Mouse (Mus musculus): ENCODE data around the gene Tbxas1.

Gene Tbxas1

DNA sequence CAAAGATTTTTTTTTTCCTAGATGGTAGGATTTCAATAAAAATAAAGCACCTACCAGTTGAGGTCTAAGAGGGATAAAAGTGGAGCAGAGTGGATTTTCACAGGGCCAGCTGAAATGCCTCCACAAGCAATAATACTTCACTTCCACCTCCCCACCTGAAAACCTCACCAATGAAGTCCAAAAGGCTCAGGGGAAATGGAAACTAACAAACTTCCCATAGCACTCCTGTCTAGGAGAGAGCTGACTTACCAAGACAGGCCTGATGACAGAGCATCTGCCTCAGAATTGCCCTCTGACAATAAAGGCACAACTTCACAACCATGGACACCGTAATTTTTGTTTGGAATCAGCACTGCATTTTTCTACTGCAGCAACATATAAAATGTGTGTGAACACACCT, 15.4 kb upstream of the Tbxas1 start:
- DNase-seq (ENCODE audit: low spot score): no peak

DNA sequence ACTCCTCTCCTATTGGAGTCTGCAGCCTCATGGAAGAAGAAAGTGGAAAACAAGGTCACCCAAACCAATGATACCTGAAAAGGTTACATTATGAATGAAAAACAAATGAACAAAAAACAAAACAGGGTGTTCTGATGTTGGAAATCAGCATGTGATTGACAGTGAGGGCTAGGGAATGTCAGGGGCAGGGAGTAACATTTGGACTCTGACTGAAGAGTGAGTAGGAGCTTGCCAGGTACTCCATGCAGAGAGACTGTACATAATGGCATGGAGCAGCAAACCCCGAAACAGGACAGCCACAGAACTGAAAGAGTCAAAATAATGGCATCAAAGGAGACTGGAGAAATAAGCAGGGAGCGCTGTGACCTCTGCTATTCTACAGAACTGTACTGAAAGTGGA, 14.9 kb upstream of the Tbxas1 start:
- DNase-seq (ENCODE audit: low spot score): no peak

DNA sequence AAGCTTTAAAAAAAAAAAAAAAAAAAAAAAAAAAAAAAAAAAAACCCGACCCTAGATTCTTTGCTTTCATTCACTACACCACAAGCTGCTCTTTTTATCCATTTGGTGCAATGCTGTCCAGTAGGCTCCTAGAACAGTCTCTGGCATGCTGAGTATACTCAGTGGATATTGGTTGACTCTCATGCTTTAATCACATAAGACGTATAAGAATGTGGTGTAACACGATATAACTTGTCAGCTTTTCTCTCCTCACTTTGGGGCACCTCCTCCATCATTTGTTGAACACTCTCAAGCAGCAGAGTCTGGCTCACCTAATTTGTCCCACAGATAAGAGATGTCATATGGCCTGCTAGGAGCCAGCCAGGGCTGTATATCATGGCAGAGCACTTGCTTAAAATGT, 11.6 kb upstream of the Tbxas1 start:
- DNase-seq (ENCODE audit: low spot score): no peak

DNA sequence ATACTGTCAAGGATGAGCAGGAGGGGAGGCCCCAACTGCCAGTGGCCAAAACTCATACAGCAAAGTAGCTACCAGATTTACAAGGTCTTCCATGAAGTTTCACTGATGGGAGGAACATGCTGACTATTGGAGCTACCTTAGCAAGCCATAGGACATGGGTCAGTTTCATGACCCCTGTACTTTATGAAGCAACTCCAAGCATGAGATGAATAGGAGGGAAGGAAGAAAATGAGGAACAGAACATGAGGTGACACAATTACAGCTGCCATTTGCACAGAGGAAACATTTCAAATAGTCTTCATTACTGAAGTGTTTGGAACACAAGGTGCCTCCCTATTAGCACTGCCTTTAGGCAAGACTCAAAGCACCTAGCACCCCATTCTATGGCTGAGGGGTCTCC, 9.4 kb upstream of the Tbxas1 start:
- DNase-seq (ENCODE audit: low spot score): no peak

DNA sequence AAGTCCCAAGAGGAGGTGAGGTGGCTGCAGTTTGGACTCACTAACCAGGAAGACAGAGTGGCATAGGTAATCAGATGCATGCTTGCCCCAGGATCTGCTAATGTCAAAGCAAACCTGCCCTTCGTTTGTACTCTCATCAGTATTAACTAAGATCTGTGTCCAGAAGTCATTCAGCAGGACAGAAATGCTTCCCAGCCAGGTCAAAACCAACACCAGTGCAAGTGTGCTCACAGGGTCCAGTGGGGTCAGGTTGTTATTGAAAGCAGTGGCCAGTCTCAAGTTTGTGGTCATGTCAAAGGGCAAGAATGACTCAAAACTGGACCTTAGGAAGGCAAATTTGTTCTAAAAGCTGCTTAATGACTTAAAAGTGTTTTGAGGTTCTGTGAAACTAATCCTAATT, 8.8 kb upstream of the Tbxas1 start:
- no peak for DNase-seq (ENCODE audit: low spot score)

DNA sequence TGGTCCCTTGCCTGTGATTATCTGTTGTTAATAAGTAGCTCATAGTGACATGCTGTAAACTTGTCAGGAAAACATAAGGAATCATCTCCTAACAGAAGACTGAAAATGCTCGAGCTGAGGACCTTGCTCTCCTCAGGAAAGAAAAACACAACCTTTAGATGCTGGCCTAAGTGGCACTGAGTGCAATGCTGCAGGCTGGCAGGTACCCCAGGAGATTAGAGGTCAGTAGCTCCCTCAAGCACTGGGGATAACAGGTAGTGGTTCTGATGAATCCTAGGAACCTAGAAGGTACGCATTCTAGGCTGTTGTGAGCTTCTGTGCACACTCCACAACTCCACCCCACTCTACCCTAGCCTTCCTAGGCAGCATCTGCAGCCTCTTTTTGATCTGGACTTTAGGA, 8.4 kb upstream of the Tbxas1 start:
- DNase-seq (ENCODE audit: low spot score): no peak

DNA sequence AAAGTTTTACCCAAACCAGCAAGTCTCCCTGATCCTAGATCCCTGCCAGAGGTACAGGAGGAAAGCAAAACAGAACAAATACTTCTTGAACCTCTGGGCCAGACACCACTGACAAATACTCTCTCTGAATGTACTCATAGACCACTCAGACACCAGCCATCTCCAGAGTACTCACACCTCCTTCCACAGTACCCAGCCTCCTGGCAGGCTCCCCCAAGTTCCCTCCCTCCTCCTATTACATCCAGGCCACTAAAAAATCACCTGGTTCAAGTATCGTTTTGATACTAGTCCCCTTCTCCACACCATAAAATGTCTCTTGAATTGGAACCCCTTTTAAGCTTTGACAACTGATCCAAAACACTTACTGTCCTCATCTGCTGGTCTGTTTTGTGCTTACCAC, 7.9 kb upstream of the Tbxas1 start:
- DNase-seq (ENCODE audit: low spot score): no peak

DNA sequence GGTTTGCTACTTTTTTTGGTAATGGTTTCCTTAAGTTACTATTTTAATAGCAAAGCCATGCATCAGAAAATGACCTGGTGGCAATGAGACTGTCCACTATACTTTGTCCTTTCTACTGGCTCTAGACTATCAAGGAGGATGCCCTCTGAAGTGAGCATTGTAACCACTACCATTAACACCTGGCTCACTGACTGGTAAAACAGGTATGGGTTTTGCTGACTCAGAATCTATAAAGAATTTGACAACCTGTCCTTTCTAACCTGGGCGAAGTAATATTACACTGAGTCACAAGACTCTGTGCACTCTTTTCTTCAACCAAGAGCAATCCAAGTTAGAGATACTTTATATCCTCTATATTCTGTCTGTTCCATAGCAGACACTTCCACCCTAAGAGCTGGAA, 6.2 kb upstream of the Tbxas1 start:
- DNase-seq (ENCODE audit: low spot score): no peak

DNA sequence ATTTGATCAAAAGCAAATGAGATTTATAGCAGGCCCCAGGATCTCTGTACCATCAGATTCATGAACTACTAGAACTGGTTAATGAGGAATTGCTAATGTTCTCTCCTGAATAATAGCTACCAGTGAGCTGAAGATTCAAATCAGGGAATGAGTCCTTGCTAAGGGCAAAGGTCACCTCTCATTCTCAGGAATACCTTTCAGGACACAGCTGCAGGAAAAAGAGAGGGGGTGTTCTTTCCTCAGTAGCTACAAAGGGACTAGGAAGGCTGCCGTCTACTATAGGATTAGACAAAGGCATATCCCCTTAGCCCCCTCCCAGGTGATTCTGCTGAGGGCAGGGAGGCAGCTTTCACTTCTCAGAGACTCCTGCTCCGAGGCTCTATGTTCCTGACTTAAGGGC, 5.1 kb upstream of the Tbxas1 start:
- DNase-seq (ENCODE audit: low spot score): no peak

DNA sequence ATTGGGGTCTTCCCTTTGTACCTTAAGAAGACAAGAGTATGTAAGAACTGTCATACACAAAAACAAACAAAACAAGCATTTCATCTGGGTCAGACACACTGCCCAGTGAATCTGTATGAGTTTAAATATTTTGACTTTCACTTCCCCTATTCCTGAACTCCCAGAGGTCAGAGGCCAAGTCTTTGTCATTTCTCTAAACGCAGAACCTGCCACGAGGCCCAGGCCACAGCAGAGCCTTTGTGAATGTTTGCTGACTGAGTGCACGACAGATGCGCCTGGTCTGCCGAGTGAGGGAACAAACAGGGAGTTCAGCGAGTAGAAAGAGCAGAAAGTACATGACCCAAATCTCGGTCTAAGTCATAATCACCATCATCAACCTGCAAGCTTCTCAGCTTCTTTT, 4.2 kb upstream of the Tbxas1 start:
- no peak for DNase-seq (ENCODE audit: low spot score)

DNA sequence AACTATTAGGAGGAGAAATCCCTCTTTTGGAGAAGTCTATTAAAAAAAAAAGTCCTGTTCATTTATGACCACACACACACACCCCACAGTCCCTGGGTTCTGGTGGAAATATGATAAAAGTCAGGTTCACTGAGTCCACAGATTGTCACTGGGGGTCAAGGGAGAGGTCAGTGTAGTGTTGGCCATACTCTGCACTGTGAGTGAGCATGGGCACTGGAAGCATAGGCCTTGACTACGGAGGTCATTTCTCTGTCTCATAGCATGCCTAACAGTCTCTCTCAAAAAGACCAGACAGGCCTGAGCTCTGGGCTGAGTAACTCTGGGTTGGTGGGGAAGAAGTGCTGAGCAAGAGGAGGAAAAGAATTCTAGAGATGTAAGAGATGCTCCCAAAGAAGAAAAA, 1.9 kb upstream of the Tbxas1 start:
- DNase-seq (ENCODE audit: low spot score): no peak

DNA sequence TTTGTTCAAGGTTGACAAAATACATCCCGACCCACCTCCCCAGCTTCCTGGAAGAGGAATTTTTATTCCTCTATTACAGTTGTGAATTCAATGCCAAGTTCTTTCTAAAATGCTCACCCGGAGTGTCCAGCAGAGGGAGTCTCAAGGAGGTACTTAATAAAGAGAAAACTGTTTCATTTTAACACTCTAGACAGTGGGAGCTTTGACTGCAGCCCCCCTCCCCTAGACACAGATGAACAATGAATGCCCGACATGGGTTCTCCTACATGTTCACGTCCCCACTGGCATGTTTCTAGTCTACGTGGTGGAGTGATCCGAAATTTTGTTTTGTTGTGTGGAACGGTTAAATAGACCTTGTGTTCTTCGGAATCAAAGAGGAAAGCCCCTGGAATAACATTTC, 1.2 kb upstream of the Tbxas1 start:
- no peak for DNase-seq (ENCODE audit: low spot score)

DNA sequence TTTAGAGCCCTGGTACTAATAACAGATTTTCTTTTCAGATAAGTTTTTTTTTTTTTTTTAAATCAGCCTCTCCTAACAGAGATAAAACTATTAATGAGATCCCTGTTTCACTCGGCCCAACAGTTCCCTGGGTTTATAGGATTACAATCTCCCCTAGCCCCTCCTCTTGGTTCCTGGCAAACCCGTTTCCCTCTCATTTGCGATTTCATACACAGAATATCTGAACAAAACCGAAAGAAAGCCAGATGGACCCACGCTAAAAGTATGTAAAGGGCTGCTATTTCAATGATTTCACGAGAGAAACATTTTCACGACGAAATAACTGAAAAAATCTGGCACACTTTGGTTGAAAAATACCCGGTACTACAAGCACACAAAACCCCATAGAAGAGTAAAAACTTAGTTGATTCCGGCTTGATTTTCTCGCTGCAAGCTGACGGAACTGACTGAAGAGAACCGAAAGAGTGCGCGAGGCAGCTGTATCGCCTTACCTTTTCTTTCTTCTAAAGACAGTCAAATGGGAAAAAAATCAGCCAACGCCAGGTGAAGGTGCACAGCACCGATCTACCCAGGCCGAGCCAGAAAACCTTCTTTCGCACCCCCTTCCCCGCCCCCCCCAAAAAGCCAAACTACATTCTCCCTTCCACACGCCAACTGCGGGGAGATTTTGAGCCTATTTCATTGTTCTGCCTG, 493 bp upstream of the Tbxas1 start:
- no peak for DNase-seq (ENCODE audit: low spot score)

DNA sequence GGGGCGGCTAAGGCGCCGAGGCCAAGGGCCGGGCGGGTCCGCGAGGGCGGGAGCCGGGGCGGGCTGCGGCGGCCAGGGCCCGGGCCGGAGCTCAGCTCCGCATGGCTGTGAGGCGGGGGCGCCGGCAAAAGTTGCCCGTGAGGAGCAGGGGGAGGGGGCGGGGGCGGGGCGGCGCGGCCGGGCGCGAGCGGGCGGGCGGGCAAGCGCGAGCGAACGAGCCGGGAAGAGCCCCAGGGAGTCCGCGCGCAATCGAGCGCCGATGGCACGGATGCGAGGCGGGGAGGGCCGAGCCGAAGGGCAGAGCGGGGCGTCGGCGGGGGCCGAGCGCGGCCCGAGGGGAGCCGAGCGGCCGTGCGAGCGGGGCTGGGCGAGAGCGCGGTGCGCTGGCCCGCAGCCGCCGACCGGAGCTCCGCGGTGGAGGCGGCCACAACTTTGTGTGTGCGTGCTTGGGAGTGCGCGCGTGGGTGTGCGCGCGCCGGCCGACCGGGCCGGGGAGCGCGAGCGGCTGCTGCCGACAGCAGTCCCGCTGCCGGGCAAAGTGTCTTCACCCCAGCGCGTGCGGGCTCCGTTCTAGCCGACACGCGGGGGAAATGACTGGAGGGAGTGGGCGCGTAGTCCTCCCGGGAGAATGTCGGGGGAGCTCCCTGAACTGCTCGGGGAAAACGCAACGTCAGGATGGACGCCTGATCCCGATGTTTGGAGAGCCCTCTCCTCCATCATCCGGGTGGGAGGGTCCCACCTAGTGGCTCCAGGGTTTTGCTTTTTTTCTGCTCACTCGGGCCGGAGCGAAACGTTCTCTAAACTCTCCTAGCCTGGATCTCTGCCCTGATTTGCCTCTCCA, 1.1 kb downstream of the Tbxas1 start, which contains the start of gene Hipk2:
Hipk2 (minus strand) TSS at position 95 of the 841 bp plus-strand sequence.
- DNase-seq (ENCODE audit: low spot score): peak; percentile 51

DNA sequence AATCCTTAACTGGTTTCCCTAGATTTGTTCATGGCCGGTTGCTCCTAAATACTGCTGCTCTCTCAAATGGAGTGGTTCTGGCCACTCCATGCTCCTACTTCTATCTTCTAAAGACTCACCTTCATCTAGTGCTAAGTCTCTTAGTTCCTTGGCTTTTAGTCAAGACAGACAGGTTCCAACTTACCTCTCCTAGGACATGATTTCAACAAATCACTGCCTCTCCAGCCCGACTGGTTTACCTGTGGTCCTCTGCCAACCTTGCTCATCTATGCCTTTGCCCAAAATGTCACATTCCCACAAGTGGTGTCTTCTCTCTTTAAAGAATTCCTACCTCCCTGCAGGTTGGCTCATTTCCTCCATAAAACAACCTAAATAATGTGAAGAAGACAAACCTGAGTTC, 2.5 kb downstream of the Tbxas1 start:
- no peak for DNase-seq (ENCODE audit: low spot score)

DNA sequence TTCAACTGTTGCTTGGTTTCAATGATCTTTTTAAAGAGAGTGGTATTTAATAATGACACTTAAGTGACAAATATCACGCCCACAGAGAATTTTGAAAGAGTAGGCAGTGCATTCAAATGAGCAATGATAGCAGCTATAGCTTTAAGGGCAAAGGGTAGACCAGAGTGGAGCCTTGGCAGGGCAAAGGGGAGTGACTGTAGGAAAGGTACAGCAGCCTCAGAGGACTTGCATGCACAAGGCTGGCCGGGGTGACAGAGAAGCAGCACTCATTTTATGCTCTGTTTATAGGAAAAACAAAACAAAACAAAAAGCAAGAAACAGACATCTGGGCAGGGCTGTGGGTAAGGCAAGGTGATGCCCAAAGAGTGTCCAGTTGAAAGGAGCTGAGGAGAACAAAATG, 6.3 kb downstream of the Tbxas1 start:
- no peak for DNase-seq (ENCODE audit: low spot score)

DNA sequence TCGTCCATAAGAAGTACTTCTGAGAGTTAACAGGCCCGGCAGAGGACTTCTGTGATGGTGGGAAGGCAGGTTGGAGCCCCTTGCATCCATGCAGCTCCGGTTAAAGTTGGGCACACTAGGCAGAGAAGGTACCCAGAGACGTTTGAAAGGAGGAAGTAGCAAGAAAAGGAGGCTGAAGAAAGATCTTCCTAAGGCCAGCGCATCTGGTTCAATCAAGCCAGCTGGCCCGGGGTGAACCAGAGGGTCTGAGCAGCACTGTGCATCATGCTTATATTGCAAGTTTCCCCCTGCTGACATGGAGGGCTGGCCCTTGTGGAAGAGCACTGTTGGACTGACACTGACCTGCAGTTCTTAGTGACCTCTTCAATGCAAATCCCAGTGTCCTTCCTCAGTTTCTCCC, 6.8 kb downstream of the Tbxas1 start:
- DNase-seq (ENCODE audit: low spot score): no peak

DNA sequence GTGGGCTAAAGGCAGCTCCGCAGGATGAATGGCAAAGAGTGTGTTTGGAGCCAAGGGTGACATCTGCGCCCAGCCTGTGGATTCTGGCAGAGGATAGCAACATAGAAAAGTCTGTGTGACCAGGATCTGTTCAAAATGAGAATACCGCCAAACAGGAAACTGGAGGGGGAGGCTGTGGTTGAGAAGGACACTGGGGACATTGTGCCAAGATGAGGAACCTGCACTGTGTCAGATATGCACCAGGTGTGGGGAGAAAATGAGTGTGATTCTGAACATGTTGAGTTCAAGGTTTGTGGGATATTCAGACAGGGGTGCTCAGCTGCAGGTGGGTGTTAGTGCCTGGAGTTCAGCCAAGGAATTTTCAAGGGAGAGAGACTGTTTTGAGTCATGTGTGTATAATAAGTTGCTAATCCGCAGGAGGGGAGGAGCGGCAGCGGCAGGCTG, 7.5 kb downstream of the Tbxas1 start:
- DNase-seq (ENCODE audit: low spot score): no peak

DNA sequence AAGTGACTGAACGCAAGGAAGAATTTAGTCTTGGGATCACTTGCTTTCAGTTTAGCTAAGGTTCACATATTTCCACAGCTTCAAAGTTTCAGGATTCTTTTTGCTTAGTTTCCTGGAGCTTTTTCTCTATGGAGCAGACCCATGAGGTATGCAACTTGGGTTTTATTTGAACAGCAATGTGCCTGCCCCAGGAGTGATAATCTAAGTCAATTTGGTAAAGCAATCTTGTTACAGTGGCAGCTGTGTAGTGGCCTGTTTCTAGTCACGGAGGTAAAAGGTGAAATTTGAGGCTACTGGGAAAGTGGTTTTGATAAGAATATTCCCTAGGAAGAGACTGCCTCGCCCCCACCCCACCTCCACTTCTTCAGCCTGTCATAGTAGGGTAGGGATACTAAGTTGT, 9.3 kb downstream of the Tbxas1 start:
- DNase-seq (ENCODE audit: low spot score): no peak

DNA sequence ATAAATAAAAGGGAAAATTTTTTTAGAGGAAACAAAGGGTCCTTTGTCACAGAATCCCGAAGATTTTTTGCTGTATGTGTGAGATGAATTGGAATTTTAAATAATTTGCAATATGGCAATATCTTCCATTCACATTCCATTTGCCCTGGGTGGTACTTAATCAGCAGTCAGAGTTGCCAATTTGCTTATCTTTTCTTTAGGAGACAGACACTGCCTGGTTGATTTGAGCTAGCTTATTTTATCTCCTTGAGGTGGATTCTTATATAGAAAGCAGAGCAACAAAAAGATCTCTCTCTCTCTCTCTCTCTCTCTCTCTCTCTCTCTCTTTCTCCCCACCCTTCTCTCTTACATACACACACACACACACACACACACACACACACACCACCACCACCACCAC, 9.9 kb downstream of the Tbxas1 start:
- no peak for DNase-seq (ENCODE audit: low spot score)

DNA sequence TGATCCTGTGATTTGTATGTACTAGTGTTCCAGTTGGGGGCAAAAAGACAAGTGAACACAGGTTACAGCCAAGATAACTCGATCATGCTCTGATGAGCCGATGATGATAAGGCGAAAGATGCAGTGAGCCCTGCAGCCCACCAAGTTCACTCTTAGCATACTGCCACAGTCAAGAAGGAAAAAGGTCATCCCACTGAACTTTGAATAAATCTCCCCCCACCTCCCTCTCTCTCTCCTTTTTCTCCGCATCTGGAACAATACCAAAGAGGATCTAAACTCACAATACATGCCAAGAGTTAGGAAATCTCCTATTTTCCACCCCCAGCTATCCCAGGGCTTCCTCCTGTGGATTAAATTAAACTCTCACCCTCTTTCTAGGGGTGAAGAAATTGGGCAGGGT, 12.2 kb downstream of the Tbxas1 start:
- DNase-seq (ENCODE audit: low spot score): no peak

DNA sequence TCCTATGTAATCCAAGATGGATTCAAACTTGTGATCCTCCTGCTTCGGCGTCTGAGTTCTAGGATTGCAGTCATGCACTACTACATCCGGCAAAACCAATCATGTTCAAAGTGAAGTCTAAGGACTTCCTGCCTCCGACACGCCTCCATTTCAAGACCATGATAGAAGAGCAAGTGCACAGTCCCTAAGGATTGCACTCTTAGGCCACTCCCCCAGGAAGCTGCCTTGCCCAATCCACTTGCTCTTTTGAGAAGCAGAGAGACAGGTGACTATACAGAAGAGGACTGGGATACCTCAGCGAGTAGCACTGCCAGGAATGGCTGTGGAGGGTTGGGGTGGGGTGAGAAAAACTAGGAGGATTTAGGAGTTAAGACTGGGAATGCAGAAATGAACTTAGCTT, 14.0 kb downstream of the Tbxas1 start:
- DNase-seq (ENCODE audit: low spot score): no peak

DNA sequence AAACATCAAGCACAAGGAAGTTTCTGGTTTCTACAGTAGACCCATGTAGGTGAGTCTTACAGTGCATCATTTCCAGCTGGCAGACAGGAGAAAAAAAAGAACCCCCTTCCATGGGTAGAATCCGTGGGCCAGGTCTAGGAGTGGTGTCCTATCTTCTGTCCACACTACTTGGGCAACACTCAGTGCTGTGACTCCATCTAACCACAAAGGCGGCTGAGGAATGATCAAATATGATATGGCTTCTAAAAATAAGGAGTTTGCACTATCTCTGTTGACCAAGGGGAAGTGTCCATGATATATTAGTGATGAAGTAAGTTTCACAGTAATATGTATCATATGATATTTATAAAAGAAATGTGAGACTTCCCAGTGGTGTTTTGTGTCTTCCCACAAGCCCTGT, 16.8 kb downstream of the Tbxas1 start:
- no peak for DNase-seq (ENCODE audit: low spot score)

DNA sequence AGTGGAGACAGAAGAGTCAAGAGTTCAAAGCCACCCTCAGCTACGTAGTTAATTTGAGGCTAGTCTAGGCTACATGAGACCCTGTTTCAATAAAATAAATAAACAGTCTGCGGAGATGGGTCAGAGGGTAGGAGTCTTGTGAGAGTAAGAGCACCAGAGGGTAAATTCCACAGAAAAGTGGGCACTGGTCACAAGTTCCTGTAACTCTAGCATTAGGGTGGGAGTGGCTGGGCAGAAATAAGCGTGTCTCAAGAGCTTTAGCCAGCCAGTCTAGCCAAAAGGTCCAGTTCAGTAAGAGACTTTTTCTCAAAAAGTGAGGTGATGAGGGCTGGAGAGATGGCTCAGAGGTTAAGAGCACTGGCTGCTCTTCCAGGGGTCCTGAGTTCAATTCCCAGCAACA, 18.4 kb downstream of the Tbxas1 start:
- DNase-seq (ENCODE audit: low spot score): no peak

Data from urinary bladder, postnatal 10 days (tissue).